Mouse (Mus musculus) hindbrain, embryonic 16.5 days (tissue): ENCODE data around the gene Olfr149. TPM values are rescaled to one million over a fixed set of nuclear protein-coding genes. Genes with fewer than 3 reads are reported as not detected.
"Not testable (repeated sequence)": the region's sequence is repeated elsewhere in the genome, so short reads cannot be mapped to it uniquely, and the experiment has no call there.

Experiments
- ATAC-seq: fragments of 200-750 bp; cut with Nextera tagmentation; 2 replicates; pipeline ENCODE4 v1.8.0; 2017; ENCODE audit warnings: moderate TSS enrichment, moderate library complexity
- H3K27ac ChIP-seq: fragments of 300-500 bp; sonication (generic); 2 replicates; pipeline ENCODE4 v1.5.1; 2014; ENCODE audit warnings: low read depth, mild to moderate bottlenecking, control low read depth, low read length, moderate library complexity
- H3K27me3 ChIP-seq: fragments of 300-500 bp; sonication (generic); replicated peaks from 2 replicates; pipeline ENCODE4 v1.6.1; 2014; ENCODE audit warnings: low read length; ENCODE audit not compliant: control insufficient read depth, insufficient read depth
- H3K36me3 ChIP-seq: fragments of 300-500 bp; sonication (generic); 2 replicates; pipeline ENCODE4 v1.6.1; 2014; ENCODE audit warnings: mild to moderate bottlenecking, low read length, moderate library complexity, mixed read lengths; ENCODE audit not compliant: control insufficient read depth, insufficient read depth
- H3K4me1 ChIP-seq: fragments of 300-500 bp; sonication (generic); 2 replicates; pipeline ENCODE4 v1.6.1; 2014; ENCODE audit warnings: low read depth, low read length; ENCODE audit not compliant: control insufficient read depth, insufficient read depth
- H3K4me2 ChIP-seq: fragments of 300-500 bp; sonication (generic); 2 replicates; pipeline ENCODE4 v1.6.1; 2014; ENCODE audit warnings: mild to moderate bottlenecking, low read length, control low read depth, moderate library complexity
- H3K4me3 ChIP-seq: fragments of 300-500 bp; sonication (generic); 2 replicates; pipeline ENCODE4 v1.5.1; 2014; ENCODE audit warnings: mild to moderate bottlenecking, low read length, control low read depth, moderate library complexity
- H3K9ac ChIP-seq: fragments of 300-500 bp; sonication (generic); 2 replicates; pipeline ENCODE4 v1.6.1; 2014; ENCODE audit warnings: low read depth, mild to moderate bottlenecking, control low read depth, low read length, moderate library complexity
- H3K9me3 ChIP-seq: fragments of 300-500 bp; sonication (generic); 2 replicates; pipeline ENCODE4 v1.6.1; 2014; ENCODE audit warnings: mild to moderate bottlenecking, low read length, moderate library complexity; ENCODE audit not compliant: control insufficient read depth
- WGBS: fragments of 180-500 bp; shearing (Covaris S2); extraction: QIAGEN DNeasy Blood & Tissue Kit; methylation state at CpG from one replicate; pipeline ENCODE4 v1.1.7; 2014; 5-methylcytosine and 5-hydroxymethylcytosine counted together
- polyA plus RNA-seq: library from polyadenylated mRNA; unstranded; fragments of >200 nt; fragmentation: Nextera tagmentation; extraction: Ambion mirVana; gene quantifications from 2 replicates; pipeline ENCODE4 v1.2.1, GENCODE M21; 2015

The Olfr149 gene
- polyA plus RNA-seq: not detected in 2 replicates

DNA sequence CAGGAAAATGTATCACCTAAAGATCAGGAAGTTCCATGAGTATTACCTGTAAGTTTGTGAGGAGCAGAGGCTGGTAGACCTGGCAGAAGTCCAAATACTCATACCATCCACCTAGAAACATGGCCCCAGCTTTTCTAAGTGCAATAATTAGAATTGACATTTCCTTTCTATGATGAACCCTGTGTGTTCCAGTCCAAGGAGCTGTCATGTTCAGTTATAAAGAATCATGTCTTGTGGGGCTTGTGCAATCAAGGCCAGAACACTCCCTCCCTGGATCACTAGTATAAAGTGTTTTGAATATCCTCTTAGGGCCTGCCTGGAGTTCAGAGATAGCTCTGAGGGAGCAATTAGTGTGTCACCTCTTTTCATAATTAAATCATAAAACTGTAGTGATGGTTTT lies at the start of gene Olfr149:
TSS of gene Olfr149 (minus strand) at position 101 of the 400 bp plus-strand sequence.
- no peak for ATAC-seq
- Histone ChIP-seq H3K9ac (no peak within 1 kb of the TSS), H3K36me3 (no peaks in the 10 kb centered on the region), H3K27ac (no peak within 1 kb of the TSS), H3K4me2 (no peak within 1 kb of the TSS), H3K27me3 (no peaks in the 10 kb centered on the region), H3K4me3 (no peak within 1 kb of the TSS), H3K9me3 (no peaks in the 10 kb centered on the region), H3K4me1 (no peaks in the 10 kb centered on the region)

DNA sequence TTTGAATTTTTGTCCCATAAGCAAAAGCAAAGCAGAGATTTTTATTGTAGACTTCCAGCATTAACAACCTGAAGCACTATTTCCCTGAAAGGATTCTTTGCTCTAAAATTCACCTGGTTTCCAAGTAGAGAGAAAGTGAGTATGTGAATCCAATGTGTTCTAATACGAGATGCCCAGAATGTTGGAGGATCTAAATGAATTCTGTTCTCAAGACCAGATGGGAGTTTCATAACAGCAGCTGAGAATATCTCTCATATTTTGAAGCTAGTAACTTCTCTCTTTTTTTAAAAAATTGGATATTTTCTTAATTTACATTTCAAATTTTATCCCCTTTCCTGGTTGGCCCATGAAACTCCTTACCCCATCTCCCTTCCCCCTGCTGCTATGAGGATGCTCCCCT lies 39.5 kb upstream of the Olfr149 start:
- Histone ChIP-seq H3K4me1 (no peaks in the 10 kb centered on the region), H3K4me2 (no peak overlapping the region), H3K9ac (no peak overlapping the region), H3K9me3 (no peaks in the 10 kb centered on the region), H3K27ac (no peak overlapping the region), H3K36me3 (no peaks in the 10 kb centered on the region), H3K4me3 (no peak overlapping the region), H3K27me3 (no peaks in the 10 kb centered on the region)
- ATAC-seq: no peak
- WGBS: 89% methylated on average over 1 of the region's 1 CpGs

DNA sequence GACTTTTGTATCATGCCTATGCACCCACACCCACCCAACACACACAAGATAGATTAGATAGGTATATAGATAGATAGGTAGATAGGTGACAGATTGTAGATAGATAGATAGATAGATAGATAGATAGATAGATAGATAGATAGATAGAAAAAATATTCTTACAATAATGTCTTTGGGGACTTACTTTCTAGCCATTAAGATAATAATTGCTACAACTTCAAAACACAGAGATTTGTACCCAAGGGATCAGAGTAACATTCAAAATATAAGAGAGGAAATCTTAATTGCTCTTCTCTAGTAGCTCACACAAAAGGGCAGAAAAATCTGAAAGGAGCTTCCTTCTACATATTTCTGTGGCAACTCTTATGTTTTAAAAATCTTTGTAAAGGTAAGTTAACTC lies 39.0 kb upstream of the Olfr149 start, which contains the start of gene Olfr967:
TSS of gene Olfr967 (plus strand) at position 301 of the 400 bp plus-strand sequence.
- Histone ChIP-seq H3K27me3 (no peaks in the 10 kb centered on the region), H3K36me3 (no peaks in the 10 kb centered on the region), H3K27ac (no peak within 1 kb of the TSS), H3K4me2 (no peak within 1 kb of the TSS), H3K9me3 (no peaks in the 10 kb centered on the region), H3K9ac (no peak within 1 kb of the TSS), H3K4me1 (no peaks in the 10 kb centered on the region), H3K4me3 (no peak within 1 kb of the TSS)
- no peak for ATAC-seq

DNA sequence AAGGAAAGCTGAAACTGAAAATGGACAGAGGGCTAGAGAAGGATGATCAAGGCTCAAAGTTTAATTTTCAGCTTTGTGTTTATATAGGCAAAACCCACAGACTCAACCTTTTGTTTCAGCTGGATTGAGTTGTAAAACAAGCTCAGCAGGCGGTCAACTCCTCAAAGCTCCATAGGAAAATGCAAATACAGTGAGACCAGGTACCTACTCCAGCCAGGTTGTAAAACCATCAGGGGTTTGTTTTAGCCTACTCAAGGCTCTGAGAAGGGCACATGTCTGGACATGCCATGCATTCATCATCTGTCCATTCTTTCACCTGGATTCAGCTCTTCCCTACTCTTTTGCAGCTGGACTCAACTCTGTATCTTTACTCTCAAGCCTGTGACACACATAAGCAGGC lies 33.8 kb upstream of the Olfr149 start:
- ATAC-seq: no peak
- WGBS: 96% methylated on average over 1 of the region's 1 CpGs

DNA sequence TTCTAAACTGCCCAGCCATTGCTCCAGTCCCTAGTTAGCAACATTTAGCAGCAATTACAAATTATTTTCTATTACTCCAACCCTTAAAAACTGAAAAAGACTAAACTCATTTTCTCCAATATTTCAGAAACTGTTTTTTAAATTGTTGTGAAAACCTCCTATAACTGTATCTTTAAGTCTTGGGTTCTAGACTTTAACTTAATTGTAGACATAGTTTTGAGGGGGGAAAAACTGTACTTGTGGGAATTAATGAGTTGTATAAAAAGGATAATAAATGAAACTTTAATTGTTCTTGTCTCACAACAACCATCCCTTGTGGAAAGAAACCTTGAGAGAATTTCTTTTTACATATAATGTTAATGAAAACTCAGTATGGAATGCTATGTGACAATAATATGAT lies 23.8 kb upstream of the Olfr149 start, which contains the start of gene Olfr150:
TSS of gene Olfr150 (plus strand) at position 301 of the 400 bp plus-strand sequence.
- Histone ChIP-seq H3K27me3 (no peaks in the 10 kb centered on the region), H3K4me1 (no peaks in the 10 kb centered on the region), H3K9ac (no peak within 1 kb of the TSS), H3K4me2 (no peak within 1 kb of the TSS), H3K9me3 (no peaks in the 10 kb centered on the region), H3K4me3 (no peak within 1 kb of the TSS), H3K36me3 (no peaks in the 10 kb centered on the region), H3K27ac (no peak within 1 kb of the TSS)
- no peak for ATAC-seq

More for the DNA sequence above, 33.8 kb upstream of the Olfr149 start:
- Histone ChIP-seq H3K4me2 (no peak overlapping the region), H3K27ac (no peak overlapping the region), H3K36me3 (no peaks in the 10 kb centered on the region), H3K4me3 (no peak overlapping the region), H3K4me1 (no peaks in the 10 kb centered on the region), H3K27me3 (no peaks in the 10 kb centered on the region), H3K9me3 (no peaks in the 10 kb centered on the region), H3K9ac (no peak overlapping the region)

DNA sequence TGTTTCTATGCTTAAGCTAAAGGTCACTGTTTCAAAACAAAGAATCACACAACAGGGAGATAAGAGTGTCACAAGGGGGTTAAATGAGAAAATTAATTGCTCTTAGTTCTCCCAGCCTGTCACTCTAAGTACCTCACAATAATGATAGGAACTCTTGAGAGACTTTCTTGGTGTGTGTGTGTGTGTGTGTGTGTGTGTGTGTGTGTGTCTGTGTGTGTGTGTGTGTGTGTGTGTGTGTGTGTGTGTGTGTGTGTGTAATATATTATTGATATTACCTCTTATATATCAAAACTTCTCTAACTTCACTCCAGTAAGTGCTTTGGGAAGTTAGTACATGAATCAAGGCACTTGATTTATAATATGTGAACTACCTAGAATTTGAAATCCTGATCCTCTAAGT lies 4.1 kb upstream of the Olfr149 start, which contains the start of gene Olfr965:
TSS of gene Olfr965 (plus strand) at position 301 of the 400 bp plus-strand sequence.
- no peaks in the 10 kb centered on the region for H3K9me3 ChIP-seq
- H3K4me2 ChIP-seq: no peak within 1 kb of the TSS
- no peak within 1 kb of the TSS for H3K4me3 ChIP-seq
- H3K4me1 ChIP-seq: no peaks in the 10 kb centered on the region
- no peak within 1 kb of the TSS for H3K9ac ChIP-seq
- no peak for ATAC-seq
- no peaks in the 10 kb centered on the region for H3K27me3 ChIP-seq
- no peaks in the 10 kb centered on the region for H3K36me3 ChIP-seq
- H3K27ac ChIP-seq: no peak within 1 kb of the TSS

DNA sequence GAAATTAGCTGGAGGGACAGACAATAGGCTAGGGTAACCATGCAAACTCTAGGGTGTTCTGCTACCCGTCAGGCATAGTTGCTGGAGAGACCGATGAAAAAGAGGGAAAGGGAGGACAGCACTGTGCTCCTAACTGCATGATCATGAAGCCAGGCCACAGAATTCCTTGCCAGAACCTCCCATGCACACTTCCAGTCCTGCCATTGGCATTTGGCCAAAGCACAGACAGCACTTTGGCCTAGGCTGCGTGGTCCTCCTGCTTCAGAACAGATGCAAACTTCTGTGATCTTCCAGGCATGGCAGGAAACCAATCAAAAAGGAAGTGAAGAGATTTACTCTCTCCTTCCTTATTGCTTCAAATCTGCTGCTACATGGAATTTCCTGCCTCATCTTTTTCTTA lies 2.0 kb upstream of the Olfr149 start:
- Histone ChIP-seq H3K9me3 (no peaks in the 10 kb centered on the region), H3K27me3 (no peaks in the 10 kb centered on the region), H3K4me1 (no peaks in the 10 kb centered on the region), H3K36me3 (no peaks in the 10 kb centered on the region), H3K4me3 (no peak overlapping the region), H3K27ac (no peak overlapping the region), H3K4me2 (no peak overlapping the region), H3K9ac (no peak overlapping the region)
- 73% methylated on average over 3 of the region's 3 CpGs for WGBS
- no peak for ATAC-seq

DNA sequence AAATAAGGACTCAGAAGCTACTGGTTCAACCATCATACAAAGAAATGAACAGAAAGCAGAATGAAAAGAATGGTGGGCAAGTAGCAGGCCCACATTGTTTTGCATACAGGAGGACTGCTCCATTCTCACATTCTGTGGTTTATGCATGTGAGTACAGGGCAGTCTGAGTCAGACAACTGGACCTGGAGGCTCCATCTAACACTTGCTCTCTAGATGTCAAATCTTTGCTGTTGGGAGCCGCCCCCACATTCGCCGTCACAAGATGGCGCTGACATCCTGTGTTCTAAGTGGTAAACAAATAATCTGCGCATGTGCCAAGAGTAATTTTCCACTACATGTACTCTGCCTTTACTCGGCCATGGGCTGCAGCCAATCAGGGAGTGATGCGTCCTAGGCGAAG lies 5.8 kb downstream of the Olfr149 start:
- not testable (repeated sequence) for ATAC-seq, H3K27ac ChIP-seq
- 72% methylated on average over 6 of the region's 8 CpGs for WGBS

DNA sequence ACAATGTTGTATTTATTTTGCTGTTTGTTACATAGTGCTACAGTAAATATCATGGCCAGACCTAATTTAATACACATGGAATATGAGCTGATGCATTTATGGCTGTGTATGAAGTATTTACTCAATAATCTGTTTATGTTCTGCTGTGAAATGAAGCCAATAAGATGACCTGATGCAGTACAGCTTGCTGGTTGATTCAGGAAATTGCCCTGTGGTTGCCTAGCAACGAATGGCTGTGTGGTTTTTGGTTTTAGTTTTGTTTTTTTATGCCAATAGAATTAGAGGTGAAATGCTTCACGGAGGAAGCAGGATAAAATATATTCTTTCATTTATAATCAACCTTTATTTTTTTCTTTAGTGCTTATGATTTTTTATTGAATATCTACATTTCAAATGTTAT lies 27.6 kb downstream of the Olfr149 start:
- H3K4me1 ChIP-seq: no peaks in the 10 kb centered on the region
- H3K4me2 ChIP-seq: no peak overlapping the region
- H3K36me3 ChIP-seq: no peaks in the 10 kb centered on the region
- ATAC-seq: peak; percentile 54; the same call in 1 of the 2 replicates
- no peak overlapping the region for H3K4me3 ChIP-seq
- 53% methylated on average over 2 of the region's 2 CpGs for WGBS
- no peaks in the 10 kb centered on the region for H3K9me3 ChIP-seq
- H3K27ac ChIP-seq: no peak overlapping the region
- H3K27me3 ChIP-seq: no peaks in the 10 kb centered on the region
- H3K9ac ChIP-seq: no peak overlapping the region

More for the DNA sequence above, 5.8 kb downstream of the Olfr149 start:
- not testable (repeated sequence) for H3K4me2 ChIP-seq, H3K27me3 ChIP-seq, H3K4me3 ChIP-seq, H3K9me3 ChIP-seq, H3K9ac ChIP-seq, H3K36me3 ChIP-seq, H3K4me1 ChIP-seq

DNA sequence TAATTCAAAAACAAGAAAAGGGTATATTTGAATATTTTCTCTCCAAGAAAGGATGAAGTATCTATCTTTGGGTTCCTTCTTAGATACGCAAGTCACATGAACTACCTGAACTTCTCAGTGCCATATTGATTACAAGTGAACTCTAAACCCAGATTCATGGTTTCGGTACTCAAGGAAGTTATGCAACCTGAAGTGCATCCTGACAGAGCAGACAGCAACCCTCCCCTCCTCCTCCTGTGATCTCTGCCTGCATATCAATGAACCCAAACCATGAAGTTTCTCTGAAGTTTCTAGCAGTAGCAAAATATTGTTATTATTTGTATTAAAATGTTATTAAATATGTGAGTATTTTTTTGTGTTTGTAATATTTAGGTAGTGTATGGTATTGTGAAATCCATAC lies 28.4 kb downstream of the Olfr149 start:
- Histone ChIP-seq H3K4me3 (no peak overlapping the region), H3K36me3 (no peaks in the 10 kb centered on the region), H3K9me3 (no peaks in the 10 kb centered on the region), H3K9ac (no peak overlapping the region), H3K4me1 (no peaks in the 10 kb centered on the region), H3K4me2 (no peak overlapping the region), H3K27me3 (no peaks in the 10 kb centered on the region), H3K27ac (no peak overlapping the region)
- 95% methylated on average over 2 of the region's 2 CpGs for WGBS
- no peak for ATAC-seq
